Mouse (Mus musculus) neural tube, embryonic 12.5 days (tissue): Measurements from ENCODE around the gene Zfp423. TPM values are rescaled to one million over a fixed set of nuclear protein-coding genes. Genes with fewer than 3 reads are reported as not detected.
A peak's percentile ranks its signal among the peaks of the same experiment; 100 is the strongest.

Experiments
- ATAC-seq: fragments of 200-750 bp; cut with Nextera tagmentation; 2 replicates; pipeline ENCODE4 v1.8.0; 2017; ENCODE audit warnings: low read depth, mild to moderate bottlenecking, moderate TSS enrichment, moderate library complexity; ENCODE audit not compliant: low FRiP score
- H3K27ac ChIP-seq: fragments of 300-500 bp; sonication (generic); 2 replicates; pipeline ENCODE4 v1.5.1; 2016
- H3K27me3 ChIP-seq: fragments of 300-500 bp; sonication (generic); replicated peaks from 2 replicates; pipeline ENCODE4 v1.6.1; 2016; ENCODE audit warnings: mild to moderate bottlenecking
- H3K36me3 ChIP-seq: fragments of 300-500 bp; sonication (generic); 2 replicates; pipeline ENCODE4 v1.6.1; 2016; ENCODE audit warnings: mild to moderate bottlenecking
- H3K4me1 ChIP-seq: fragments of 300-500 bp; sonication (generic); 2 replicates; pipeline ENCODE4 v1.6.1; 2016
- H3K4me2 ChIP-seq: fragments of 300-500 bp; sonication (generic); replicated peaks from 2 replicates; pipeline ENCODE4 v1.6.1; 2016; ENCODE audit warnings: mild to moderate bottlenecking
- H3K4me3 ChIP-seq: fragments of 300-500 bp; sonication (generic); 2 replicates; pipeline ENCODE4 v1.5.1; 2016
- H3K9ac ChIP-seq: fragments of 300-500 bp; sonication (generic); 2 replicates; pipeline ENCODE4 v1.6.1; 2016; ENCODE audit warnings: mild to moderate bottlenecking
- H3K9me3 ChIP-seq: fragments of 300-500 bp; sonication (generic); 2 replicates; pipeline ENCODE4 v1.6.1; 2016; ENCODE audit warnings: mild to moderate bottlenecking
- WGBS: fragments of 180-500 bp; shearing (Covaris S2); methylation state at CpG from one replicate; pipeline ENCODE4 v1.1.7; 2016; 5-methylcytosine and 5-hydroxymethylcytosine counted together
- polyA plus RNA-seq: library from polyadenylated mRNA; unstranded; fragments of >200 nt; fragmentation: Nextera tagmentation; extraction: Ambion mirVana; gene quantifications from 2 replicates; pipeline ENCODE4 v1.2.1, GENCODE M21; 2016

Gene Zfp423
- polyA plus RNA-seq, 1 experiment from 2014 or later = 48.5 TPM

GRCm38 (mm10) chr8:87832381-87833325 lies 126.7 kb downstream of the Zfp423 start:
- 11% methylated on average over 23 of the region's 23 CpGs for WGBS

GRCm38 (mm10) chr8:87831567-87831966 lies 127.8 kb downstream of the Zfp423 start:
- Histone ChIP-seq H3K27me3 (no peaks in the 10 kb centered on the region), H3K4me2 (peak overlapping the region; percentile 24), H3K9me3 (no peaks in the 10 kb centered on the region), H3K4me3 (no peak overlapping the region), H3K9ac (peak overlapping the region; percentile 33; the same call in 1 of the 2 replicates), H3K27ac (peak overlapping the region; percentile 88), H3K36me3 (no peaks in the 10 kb centered on the region), H3K4me1 (peaks cover 67% of the 10 kb centered on the region)
- ATAC-seq = peak; percentile 51
- WGBS = 4% methylated on average over 5 of the region's 5 CpGs

More at GRCm38 (mm10) chr8:87832381-87833325, 126.7 kb downstream of the Zfp423 start:
- Histone ChIP-seq H3K4me3 (no peak overlapping the region), H3K27ac (peak overlapping the region; percentile 88), H3K9me3 (no peaks in the 10 kb centered on the region), H3K4me1 (peaks cover 77% of the 10 kb centered on the region), H3K4me2 (peak overlapping the region; percentile 37), H3K9ac (peak overlapping the region; percentile 26; the same call in 1 of the 2 replicates), H3K27me3 (no peaks in the 10 kb centered on the region), H3K36me3 (no peaks in the 10 kb centered on the region)
- ATAC-seq = no peak

GRCm38 (mm10) chr8:87831116-87831515 lies 128.3 kb downstream of the Zfp423 start:
- peak overlapping the region; percentile 24 for H3K4me2 ChIP-seq
- peak; percentile 17 for ATAC-seq
- 3% methylated on average over 9 of the region's 9 CpGs for WGBS

GRCm38 (mm10) chr8:87830200-87830599 lies 129.2 kb downstream of the Zfp423 start:
- 21% methylated on average over 6 of the region's 6 CpGs for WGBS
- no peak for ATAC-seq
- peaks cover 58% of the 10 kb centered on the region for H3K4me1 ChIP-seq
- no peak overlapping the region for H3K4me2 ChIP-seq
- no peak overlapping the region for H3K9ac ChIP-seq
- H3K27me3 ChIP-seq = no peaks in the 10 kb centered on the region
- no peak overlapping the region for H3K27ac ChIP-seq
- H3K9me3 ChIP-seq = no peaks in the 10 kb centered on the region
- no peaks in the 10 kb centered on the region for H3K36me3 ChIP-seq
- no peak overlapping the region for H3K4me3 ChIP-seq

More at GRCm38 (mm10) chr8:87831116-87831515, 128.3 kb downstream of the Zfp423 start:
- H3K9ac ChIP-seq = peak overlapping the region; percentile 33; the same call in 1 of the 2 replicates
- H3K36me3 ChIP-seq = no peaks in the 10 kb centered on the region
- peak overlapping the region; percentile 88 for H3K27ac ChIP-seq
- H3K9me3 ChIP-seq = no peaks in the 10 kb centered on the region
- no peak overlapping the region for H3K4me3 ChIP-seq
- H3K4me1 ChIP-seq = peaks cover 65% of the 10 kb centered on the region
- H3K27me3 ChIP-seq = no peaks in the 10 kb centered on the region

- Histone ChIP-seq H3K4me2 (no peak overlapping the region), H3K36me3 (no peaks in the 10 kb centered on the region), H3K9me3 (no peaks in the 10 kb centered on the region), H3K9ac (no peak overlapping the region), H3K4me1 (peaks cover 45% of the 10 kb centered on the region), H3K27ac (no peak overlapping the region), H3K27me3 (no peaks in the 10 kb centered on the region), H3K4me3 (no peak overlapping the region)
- no peak for ATAC-seq
- 88% methylated on average over 9 of the region's 9 CpGs for WGBS
Measured at GRCm38 (mm10) chr8:87826013-87826660, 133.3 kb downstream of the Zfp423 start.

GRCm38 (mm10) chr8:87823172-87823571 lies 136.2 kb downstream of the Zfp423 start:
- ATAC-seq = no peak
- Histone ChIP-seq H3K27me3 (no peaks in the 10 kb centered on the region), H3K4me1 (peaks cover 33% of the 10 kb centered on the region), H3K36me3 (no peaks in the 10 kb centered on the region), H3K27ac (no peak overlapping the region), H3K9me3 (no peaks in the 10 kb centered on the region), H3K4me2 (peak overlapping the region; percentile 18), H3K9ac (no peak overlapping the region), H3K4me3 (no peak overlapping the region)
- WGBS = 11% methylated on average over 7 of the region's 7 CpGs

GRCm38 (mm10) chr8:87822690-87823089 lies 136.7 kb downstream of the Zfp423 start:
- Histone ChIP-seq H3K4me3 (no peak overlapping the region), H3K9me3 (no peaks in the 10 kb centered on the region), H3K27ac (no peak overlapping the region), H3K4me2 (peak overlapping the region; percentile 18), H3K27me3 (no peaks in the 10 kb centered on the region), H3K9ac (0 out of 2 replicates have a peak overlapping the region, but pooled peaks have one; percentile 10), H3K4me1 (peaks cover 33% of the 10 kb centered on the region), H3K36me3 (no peaks in the 10 kb centered on the region)
- WGBS = 9% methylated on average over 12 of the region's 12 CpGs
- no peak; the same call in 1 of the 2 replicates for ATAC-seq

- no peaks in the 10 kb centered on the region for H3K27me3 ChIP-seq
- peaks cover 33% of the 10 kb centered on the region for H3K4me1 ChIP-seq
- no peak overlapping the region for H3K9ac ChIP-seq
- H3K36me3 ChIP-seq = no peaks in the 10 kb centered on the region
- no peak overlapping the region for H3K27ac ChIP-seq
- no peak overlapping the region for H3K4me3 ChIP-seq
- H3K4me2 ChIP-seq = peak overlapping the region; percentile 18; the same call in 1 of the 2 replicates
- 46% methylated on average over 11 of the region's 11 CpGs for WGBS
- no peak for ATAC-seq
- H3K9me3 ChIP-seq = no peaks in the 10 kb centered on the region
Measured at GRCm38 (mm10) chr8:87822175-87822574, 137.2 kb downstream of the Zfp423 start.

- Histone ChIP-seq H3K36me3 (no peaks in the 10 kb centered on the region), H3K4me1 (peaks cover 35% of the 10 kb centered on the region), H3K27ac (no peak overlapping the region), H3K4me2 (no peak overlapping the region), H3K27me3 (no peaks in the 10 kb centered on the region), H3K9ac (no peak overlapping the region), H3K9me3 (no peaks in the 10 kb centered on the region), H3K4me3 (no peak overlapping the region)
- no peak for ATAC-seq
- 81% methylated on average over 2 of the region's 2 CpGs for WGBS
Measured at GRCm38 (mm10) chr8:87821655-87822054, 137.7 kb downstream of the Zfp423 start.

- Histone ChIP-seq H3K4me1 (peaks cover 38% of the 10 kb centered on the region), H3K36me3 (no peaks in the 10 kb centered on the region), H3K4me3 (no peak overlapping the region), H3K4me2 (no peak overlapping the region), H3K27me3 (no peaks in the 10 kb centered on the region), H3K9me3 (no peaks in the 10 kb centered on the region), H3K9ac (no peak overlapping the region), H3K27ac (no peak overlapping the region)
- no peak for ATAC-seq
- WGBS = 93% methylated on average over 3 of the region's 3 CpGs
Measured at GRCm38 (mm10) chr8:87819263-87819662, 140.1 kb downstream of the Zfp423 start.

- no peaks in the 10 kb centered on the region for H3K27me3 ChIP-seq
- no peak for ATAC-seq
- WGBS = 90% methylated on average over 7 of the region's 7 CpGs
- H3K36me3 ChIP-seq = no peaks in the 10 kb centered on the region
- H3K9ac ChIP-seq = no peak overlapping the region
- no peak overlapping the region for H3K27ac ChIP-seq
- no peak overlapping the region for H3K4me3 ChIP-seq
- peaks cover 34% of the 10 kb centered on the region for H3K4me1 ChIP-seq
- H3K4me2 ChIP-seq = no peak overlapping the region
- no peaks in the 10 kb centered on the region for H3K9me3 ChIP-seq
Measured at GRCm38 (mm10) chr8:87818506-87818905, 140.9 kb downstream of the Zfp423 start.

- Histone ChIP-seq H3K27ac (no peak overlapping the region), H3K4me1 (peaks cover 27% of the 10 kb centered on the region), H3K9me3 (no peaks in the 10 kb centered on the region), H3K9ac (no peak overlapping the region), H3K36me3 (no peaks in the 10 kb centered on the region), H3K4me2 (no peak overlapping the region), H3K27me3 (no peaks in the 10 kb centered on the region), H3K4me3 (no peak overlapping the region)
- 52% methylated on average over 5 of the region's 5 CpGs for WGBS
- ATAC-seq = no peak; the same call in 1 of the 2 replicates
Measured at GRCm38 (mm10) chr8:87816141-87816540, 143.3 kb downstream of the Zfp423 start.
